Mouse (Mus musculus) embryonic fibroblast, embryonic 13.5 days (primary cell): ENCODE measurements at regions not wholly inside any gene's neighbourhood (a gene's known extent, or its start where the extent isn't known, plus 50 kb on each side); places are given as distances from the start of the nearest gene placed in this dataset.

Experiments used
- CTCF ChIP-seq: IDR thresholded peaks from 2 replicates; pipeline ENCODE4 v1.5.1; 2011; ENCODE audit warnings: mild to moderate bottlenecking, control low read depth, low read length, moderate library complexity, borderline replicate concordance; ENCODE audit not compliant: insufficient read depth
- POLR2A ChIP-seq: IDR thresholded peaks from 2 replicates; pipeline ENCODE4 v1.6.1; 2011; ENCODE audit warnings: low read depth, mild to moderate bottlenecking, control low read depth, low read length, moderate library complexity

DNA sequence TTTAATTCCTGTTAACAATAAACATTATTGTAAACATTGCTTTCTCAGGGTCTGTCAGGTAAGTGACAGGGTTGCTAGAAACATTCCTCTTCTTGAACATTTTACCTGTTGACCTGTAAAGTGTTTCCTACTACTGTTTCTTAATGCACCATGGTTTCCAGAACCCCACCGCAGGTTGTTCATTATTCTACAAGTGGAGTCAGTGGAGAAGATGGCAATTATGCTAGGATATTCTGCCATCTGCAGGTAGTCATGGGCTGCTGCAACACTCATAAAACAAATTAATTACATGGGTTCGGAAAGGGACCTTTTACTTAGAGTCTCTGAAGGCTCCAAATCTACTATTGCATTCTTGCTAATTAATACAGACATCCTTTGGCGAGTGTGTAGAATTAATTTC, 239.1 kb upstream of the Pdzrn3 start:
- TF ChIP-seq CTCF (no peak), POLR2A (no peak)
